Mouse (Mus musculus): ENCODE results near the gene Pde6h. TPM values are rescaled to one million over a fixed set of nuclear protein-coding genes. Genes with fewer than 3 reads are reported as not detected.

Gene Pde6h
- total RNA-seq, 2 experiments from 2014 or later: 1.5 TPM

DNA sequence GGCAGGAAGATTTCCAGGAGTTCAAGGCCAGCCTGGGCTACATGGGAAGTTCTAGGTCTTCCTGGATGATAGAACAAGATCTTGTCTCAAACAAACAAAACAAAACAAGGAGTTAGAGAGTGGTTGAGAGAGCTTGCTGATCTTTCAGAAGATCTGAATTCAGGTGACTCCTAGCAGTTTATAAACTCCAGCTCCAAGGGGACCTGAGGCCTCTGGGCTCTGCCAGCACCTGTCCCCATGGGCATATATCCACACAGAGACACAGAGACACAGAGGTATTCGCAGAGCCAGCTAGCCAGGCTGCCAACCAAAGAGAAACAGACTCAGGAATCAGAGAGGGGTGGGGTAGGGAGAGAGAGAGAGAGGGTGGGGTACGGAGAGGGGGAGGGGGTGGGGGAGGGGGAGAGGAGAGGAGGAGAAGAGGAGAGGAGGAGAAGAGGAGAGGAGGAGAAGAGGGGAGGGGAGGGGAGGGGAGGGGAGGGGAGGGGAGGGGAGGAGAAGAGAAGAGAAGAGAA is 10.8 kb upstream of the Pde6h start:
- no peak for DNase-seq

DNA sequence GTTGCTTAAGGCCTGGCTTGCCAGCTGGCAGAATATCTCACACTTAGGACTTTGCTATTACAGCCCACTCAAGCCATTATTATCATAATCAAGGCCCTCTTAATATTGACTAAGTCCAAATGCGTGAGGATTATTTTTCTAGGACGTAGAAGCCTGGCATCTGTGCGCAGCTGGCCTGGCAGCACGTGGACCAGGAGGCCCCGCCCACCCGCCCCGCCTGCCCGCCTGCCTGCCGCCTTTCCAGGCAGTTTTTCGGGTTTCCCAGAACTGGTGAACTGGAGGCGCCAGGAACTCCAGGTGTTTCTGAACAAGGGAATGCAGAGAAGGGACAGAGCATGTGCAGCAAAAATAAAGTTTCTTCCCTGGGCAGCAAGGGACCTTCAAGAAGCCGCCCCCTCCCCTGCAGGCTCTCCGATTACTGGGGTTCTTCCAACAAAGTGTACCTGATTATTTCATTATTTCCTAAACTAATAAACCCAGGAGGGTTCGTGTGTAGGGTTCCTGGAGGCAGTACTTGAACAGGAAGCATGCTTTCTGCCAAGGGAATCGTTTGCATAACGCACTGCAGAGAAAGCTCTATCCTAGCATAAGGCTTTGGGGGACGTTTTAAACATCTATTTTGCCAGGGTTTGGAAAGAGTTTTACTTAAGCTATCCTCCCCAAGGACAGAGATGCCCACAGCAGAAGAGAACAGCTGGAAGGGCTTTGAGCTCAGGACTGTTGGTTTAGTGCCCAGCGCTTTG is 10.1 kb upstream of the Pde6h start:
- DNase-seq: no peak

DNA sequence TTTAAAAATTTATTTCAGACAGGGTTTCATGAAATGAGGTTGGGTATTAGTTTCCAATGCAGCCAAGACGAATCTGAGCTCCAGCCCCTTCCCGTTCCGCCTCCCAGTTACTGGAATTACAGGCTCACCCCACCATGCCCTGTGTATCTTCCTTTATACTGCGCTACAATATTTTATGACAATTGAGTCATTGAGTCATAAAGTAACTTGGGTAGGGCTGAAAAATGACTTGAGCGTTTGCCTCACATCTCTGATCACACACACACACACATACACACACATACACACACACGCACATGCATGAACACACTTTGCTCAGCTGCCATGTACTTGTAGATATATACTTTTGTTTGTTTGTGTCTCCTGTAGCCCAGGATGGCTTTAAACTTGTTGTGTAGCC is 9.4 kb upstream of the Pde6h start:
- DNase-seq: no peak

GRCm38 (mm10) chr6:136915721-136916395 is 7.8 kb upstream of the Pde6h start:
- no peak for DNase-seq

GRCm38 (mm10) chr6:136917885-136918284 is 5.7 kb upstream of the Pde6h start:
- no peak for DNase-seq

DNA sequence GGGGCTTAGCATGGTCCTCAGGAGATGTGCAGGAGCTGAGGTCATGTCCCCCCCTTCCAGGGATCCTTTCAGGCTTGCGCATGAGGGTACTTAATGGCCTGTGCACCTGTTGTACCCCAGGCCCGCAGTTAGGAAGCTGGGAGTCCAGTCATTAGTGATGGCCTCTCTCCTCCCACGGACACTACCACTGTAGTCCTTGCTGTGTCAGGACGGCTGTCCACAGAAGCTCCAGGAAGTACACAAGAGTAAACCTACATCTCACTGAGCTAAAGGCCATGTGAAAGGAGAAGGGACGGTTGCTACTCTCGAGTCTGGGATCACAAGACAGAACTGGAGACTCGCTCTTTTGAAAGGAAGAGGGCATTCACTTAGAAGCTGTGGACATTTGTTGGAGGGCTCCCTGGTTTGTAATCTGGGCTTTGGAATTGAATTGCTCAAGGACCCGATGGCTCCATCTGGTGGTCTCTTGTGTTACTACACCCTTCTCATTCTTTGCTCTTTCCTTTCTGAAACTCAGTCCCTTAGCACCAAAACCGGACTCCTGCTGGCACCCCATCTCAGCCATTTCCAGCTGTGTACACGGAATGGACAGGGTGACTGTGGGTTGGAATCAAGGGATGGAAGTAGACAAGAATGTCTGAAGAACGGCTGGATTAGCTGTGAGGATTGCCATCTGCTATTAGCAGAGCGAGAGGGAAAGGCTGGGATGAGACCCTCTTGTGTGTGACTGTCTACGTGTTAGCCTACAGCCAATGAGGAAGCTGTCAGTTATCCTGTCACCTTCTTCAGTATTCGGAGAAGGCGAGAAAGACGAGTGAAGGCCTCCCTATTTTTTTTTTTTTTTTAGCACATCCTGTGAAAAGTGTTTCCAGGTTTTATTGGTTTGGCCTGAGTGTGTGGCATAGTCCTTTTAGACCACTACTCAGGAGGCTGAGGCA is 3.0 kb upstream of the Pde6h start:
- DNase-seq: peak; percentile 55 to 67

DNA sequence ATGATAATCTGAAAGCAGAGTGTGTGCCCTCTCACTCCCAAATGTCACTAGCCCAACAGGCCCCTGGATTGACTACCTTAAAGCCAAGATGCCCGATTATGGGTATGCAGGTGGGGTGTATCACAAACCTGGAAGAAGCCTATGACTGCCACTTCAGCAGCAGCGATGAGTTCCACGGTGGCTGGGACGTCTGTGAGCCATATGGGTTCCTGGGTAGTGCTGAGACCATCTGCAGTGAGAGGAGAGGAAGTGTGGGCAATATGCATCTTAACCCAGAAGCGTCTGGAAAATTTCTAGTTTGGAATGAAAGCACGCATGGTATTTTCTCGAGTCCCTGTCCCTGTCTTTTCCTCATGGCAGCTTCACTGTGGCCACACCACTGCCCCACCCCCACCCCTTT is 2.0 kb upstream of the Pde6h start:
- DNase-seq: peak in 1 of 2 experiments; percentile 27

DNA sequence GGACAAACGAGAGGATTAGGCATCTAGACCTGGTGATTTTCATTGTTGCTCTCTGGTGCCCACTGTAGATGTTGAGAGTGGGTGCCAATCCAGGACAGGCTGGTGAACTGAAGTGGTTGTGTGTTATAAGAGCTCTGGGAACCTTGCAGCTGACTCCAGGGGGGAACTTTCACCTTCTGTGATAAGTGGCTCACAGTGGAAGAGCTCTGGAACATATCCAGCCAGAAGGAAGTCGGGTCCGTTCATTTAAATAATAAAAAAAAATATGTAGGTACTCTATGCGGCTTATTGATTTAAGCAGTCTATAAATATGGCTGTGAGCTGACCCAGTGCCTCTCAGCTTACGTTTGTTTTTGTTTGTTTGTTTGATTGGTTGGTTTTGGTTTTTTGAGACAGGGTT is 1.6 kb upstream of the Pde6h start, which contains the start of gene Erp27:
Erp27 (minus strand) TSS at position 101 of the 400 bp plus-strand sequence.
- no peak for DNase-seq

GRCm38 (mm10) chr6:136922871-136923270 is 761 bp upstream of the Pde6h start:
- DNase-seq: no peak

GRCm38 (mm10) chr6:136925049-136925448 is 1.4 kb downstream of the Pde6h start:
- DNase-seq: no peak

GRCm38 (mm10) chr6:136927626-136928025 is 4.0 kb downstream of the Pde6h start:
- no peak for DNase-seq

GRCm38 (mm10) chr6:136930677-136931076 is 7.0 kb downstream of the Pde6h start:
- no peak for DNase-seq

- DNase-seq: no peak
These were observed 7.6 kb downstream of the Pde6h start for GRCm38 (mm10) chr6:136931246-136931645.

GRCm38 (mm10) chr6:136934068-136934467 is 10.4 kb downstream of the Pde6h start:
- DNase-seq: no peak

GRCm38 (mm10) chr6:136935233-136935632 is 11.6 kb downstream of the Pde6h start:
- DNase-seq: no peak

GRCm38 (mm10) chr6:136936361-136936760 is 12.7 kb downstream of the Pde6h start:
- DNase-seq: no peak

- no peak for DNase-seq
These were observed 13.5 kb downstream of the Pde6h start for GRCm38 (mm10) chr6:136937117-136937516.

DNA sequence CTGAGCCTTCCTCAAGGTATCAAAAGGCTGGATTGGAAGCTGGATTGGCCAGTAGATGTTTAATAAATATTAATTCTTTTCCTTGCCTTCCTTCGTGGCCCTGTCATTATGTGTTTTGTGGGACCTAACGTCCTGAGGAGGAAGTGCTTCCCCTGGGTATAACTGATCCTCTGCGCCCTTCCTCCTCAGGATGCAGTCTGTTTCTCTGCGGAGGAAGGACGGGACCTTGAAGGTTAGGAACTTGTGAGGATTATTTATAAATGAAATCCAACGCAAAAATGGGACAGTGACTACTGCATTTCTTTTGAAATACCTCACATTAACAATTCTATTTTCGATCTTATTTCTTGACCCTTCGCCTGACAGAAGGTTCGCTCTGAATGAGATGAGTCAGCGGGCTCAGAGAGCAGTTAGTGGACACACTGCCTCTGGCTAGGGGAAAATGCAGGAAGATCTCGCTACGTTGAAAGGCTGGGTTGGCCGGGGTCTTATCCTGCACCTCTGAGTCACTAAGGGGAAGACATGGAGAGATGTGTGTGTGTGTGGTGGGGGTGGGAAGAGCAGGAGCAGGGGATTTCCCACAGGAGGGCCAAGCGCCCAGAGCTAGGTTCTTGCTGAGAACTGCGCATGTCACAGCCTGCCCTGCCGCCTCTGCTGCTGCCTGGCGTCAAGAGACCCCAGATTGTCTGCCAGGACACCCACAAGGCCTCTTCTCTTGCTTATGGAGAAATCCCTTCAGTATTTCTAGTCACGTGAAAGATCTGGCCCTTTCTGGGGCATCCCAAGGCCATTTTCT is 14.9 kb downstream of the Pde6h start:
- DNase-seq: no peak

DNA sequence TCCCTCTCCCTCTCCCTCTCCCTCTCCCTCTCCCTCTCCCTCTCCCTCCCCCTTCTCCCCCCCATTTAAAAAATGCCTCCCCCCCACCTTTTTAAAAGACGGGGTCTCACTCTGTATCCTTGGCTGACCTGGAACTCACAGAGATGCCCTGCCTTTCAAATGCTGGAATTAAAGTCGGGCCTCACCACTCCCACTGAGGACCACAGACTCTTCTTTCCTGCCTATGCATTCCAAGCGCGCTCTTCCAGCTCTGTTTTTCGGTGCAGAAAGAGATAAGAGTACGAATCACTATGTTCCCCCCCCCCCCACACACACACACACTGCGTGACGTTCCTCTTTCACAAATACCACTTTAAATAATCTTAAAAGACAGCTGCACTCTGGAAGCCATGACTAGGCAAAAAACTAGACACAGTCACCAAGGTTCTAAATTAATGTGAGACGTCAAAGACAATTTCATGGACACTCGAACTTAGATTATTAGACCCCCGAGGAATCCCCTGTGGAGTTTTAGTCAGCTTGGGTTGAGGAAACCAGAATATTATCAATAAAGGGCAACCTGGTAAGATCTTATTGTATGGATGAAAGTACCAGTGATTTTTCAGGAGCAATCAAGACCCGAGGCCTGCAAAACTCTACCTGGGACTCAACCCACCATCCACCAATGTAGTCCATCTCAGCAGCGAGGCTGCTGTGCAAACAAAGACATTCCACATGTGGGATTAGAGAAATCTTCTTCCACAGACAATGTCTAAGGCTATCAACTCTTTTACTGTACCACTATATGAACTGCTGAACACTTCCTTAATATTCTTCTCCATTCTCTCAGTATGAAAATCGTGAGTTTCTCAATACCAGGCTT is 15.9 kb downstream of the Pde6h start:
- no peak for DNase-seq

GRCm38 (mm10) chr6:136940188-136940960 is 16.7 kb downstream of the Pde6h start:
- DNase-seq: no peak

Measured in layer of hippocampus, postnatal 36 days (tissue).